Mouse (Mus musculus): ENCODE measurements around the gene Otud7b. TPM values are rescaled to one million over a fixed set of nuclear protein-coding genes. Genes with fewer than 3 reads are reported as not detected.
"Not testable (repeated sequence)": the region's sequence is repeated elsewhere in the genome, so short reads cannot be mapped to it uniquely, and the experiment has no call there.

Gene Otud7b
- polyA plus RNA-seq, 1 experiment: 23.6 TPM

DNA sequence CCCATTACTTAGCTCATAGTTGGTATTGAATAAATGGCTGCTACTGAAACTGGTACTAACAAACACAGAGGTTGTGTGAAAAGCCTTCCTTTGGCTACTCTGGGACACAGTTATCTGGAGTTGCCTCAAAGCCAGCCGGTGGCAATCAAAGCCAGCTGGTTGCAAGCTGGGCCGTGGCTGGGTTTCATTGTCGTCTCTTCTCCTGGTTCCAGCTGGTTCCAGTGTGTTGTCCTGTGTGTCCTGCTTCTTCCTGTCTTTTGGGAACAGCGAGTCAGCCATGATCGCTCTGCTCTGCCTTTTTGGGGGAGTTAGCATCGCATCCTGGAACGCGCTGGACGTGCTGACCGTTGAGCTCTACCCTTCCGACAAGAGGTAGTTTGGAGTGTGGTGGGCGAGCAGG is 88.7 kb downstream of the Otud7b start:
- TF ChIP-seq CTCF (IDR thresholded peaks at IDR 0.05; ENCODE audit: extremely low read depth, insufficient read length, insufficient replicate concordance, low read depth, low read length) (no peak), POLR2A (IDR thresholded peaks at IDR 0.05; ENCODE audit: low read depth, low read length) (no peak)
- no peaks in the 10 kb centered on the region for H3K27me3 ChIP-seq (ENCODE audit: control insufficient read depth, insufficient read depth, low read length)
- H3K4me3 ChIP-seq (ENCODE audit: low read depth, low read length): no peak overlapping the region
- H3K27ac ChIP-seq (ENCODE audit: insufficient read depth, low read depth, low read length): no peak overlapping the region
- peaks cover 3% of the 10 kb centered on the region; the same call in 1 of the 2 replicates for H3K4me1 ChIP-seq (ENCODE audit: control insufficient read depth, insufficient read depth, insufficient read length, low read length)
- H3K36me3 ChIP-seq (ENCODE audit: control insufficient read depth, insufficient read depth, low read length): no peaks in the 10 kb centered on the region
- WGBS: 64% methylated on average over 12 of the region's 12 CpGs

DNA sequence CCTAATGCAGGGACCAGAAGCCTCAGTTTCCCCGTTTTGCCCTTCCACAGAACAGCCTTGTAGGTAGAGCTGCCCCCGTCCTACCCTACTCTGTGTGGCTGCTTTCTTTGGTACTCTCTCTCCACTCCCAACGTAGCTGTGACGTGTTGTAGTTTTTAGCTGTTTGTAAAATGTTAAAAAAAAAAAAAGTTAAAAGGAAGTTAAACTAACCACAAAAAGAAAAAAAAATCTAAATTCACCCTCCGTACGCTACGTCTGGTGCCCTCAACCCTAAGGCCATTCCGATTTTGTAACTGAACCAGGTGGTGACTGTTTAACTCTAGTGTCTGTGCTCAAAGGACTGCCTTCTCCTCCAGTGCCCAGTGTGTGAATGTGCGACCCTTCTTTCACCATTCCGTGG is 90.6 kb downstream of the Otud7b start:
- WGBS: 78% methylated on average over 10 of the region's 10 CpGs
- Histone ChIP-seq H3K4me3 (ENCODE audit: low read depth, low read length) (no peak overlapping the region), H3K36me3 (ENCODE audit: control insufficient read depth, insufficient read depth, low read length) (no peaks in the 10 kb centered on the region), H3K27ac (ENCODE audit: insufficient read depth, low read depth, low read length) (no peak overlapping the region), H3K27me3 (ENCODE audit: control insufficient read depth, insufficient read depth, low read length) (no peaks in the 10 kb centered on the region), H3K4me1 (ENCODE audit: control insufficient read depth, insufficient read depth, insufficient read length, low read length) (peaks cover 3% of the 10 kb centered on the region; the same call in 1 of the 2 replicates)
- TF ChIP-seq CTCF (IDR thresholded peaks at IDR 0.05; ENCODE audit: extremely low read depth, insufficient read length, insufficient replicate concordance, low read depth, low read length): no peak
- no peak for TF ChIP-seq POLR2A (IDR thresholded peaks at IDR 0.05; ENCODE audit: low read depth, low read length)

DNA sequence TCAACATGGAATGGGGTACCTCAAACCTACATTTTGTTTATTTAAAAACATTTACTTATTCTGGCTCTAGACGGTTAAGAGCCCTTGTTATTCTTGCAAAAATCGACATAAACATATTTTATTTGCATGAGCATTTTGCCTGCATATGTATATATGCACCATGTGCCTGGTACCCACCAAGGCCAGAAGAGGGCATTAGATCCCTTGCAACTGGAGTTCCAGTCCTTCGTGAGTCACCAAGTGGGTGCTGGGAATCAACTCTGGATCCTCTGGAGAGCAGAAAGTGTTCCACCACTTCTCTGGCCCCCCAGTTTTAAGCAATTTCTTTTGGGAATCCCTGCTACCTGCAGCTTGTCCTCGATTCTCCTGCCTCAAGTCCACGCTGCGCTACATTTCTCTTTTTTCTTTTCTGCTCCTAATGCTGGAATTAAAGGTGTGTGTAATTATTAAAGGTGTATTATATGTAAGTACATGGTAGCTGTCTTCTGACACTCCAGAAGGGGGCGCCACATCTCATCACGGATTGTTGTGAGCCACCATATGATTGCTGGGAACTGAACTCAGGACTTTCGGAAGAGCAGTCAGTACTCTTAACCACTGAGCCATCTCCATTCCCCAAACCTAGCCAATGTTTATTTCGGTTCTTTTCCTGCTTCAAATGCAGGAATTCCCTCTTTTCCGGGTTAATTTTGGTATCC is 91.4 kb downstream of the Otud7b start:
- H3K4me3 ChIP-seq (ENCODE audit: low read depth, low read length): no peak overlapping the region
- 91% methylated on average over 11 of the region's 11 CpGs for WGBS
- H3K27ac ChIP-seq (ENCODE audit: insufficient read depth, low read depth, low read length): no peak overlapping the region
- TF ChIP-seq CTCF (IDR thresholded peaks at IDR 0.05; ENCODE audit: extremely low read depth, insufficient read length, insufficient replicate concordance, low read depth, low read length) (no peak), POLR2A (IDR thresholded peaks at IDR 0.05; ENCODE audit: low read depth, low read length) (no peak)
- peaks cover 3% of the 10 kb centered on the region; the same call in 1 of the 2 replicates for H3K4me1 ChIP-seq (ENCODE audit: control insufficient read depth, insufficient read depth, insufficient read length, low read length)
- H3K27me3 ChIP-seq (ENCODE audit: control insufficient read depth, insufficient read depth, low read length): no peaks in the 10 kb centered on the region
- H3K36me3 ChIP-seq (ENCODE audit: control insufficient read depth, insufficient read depth, low read length): no peaks in the 10 kb centered on the region

DNA sequence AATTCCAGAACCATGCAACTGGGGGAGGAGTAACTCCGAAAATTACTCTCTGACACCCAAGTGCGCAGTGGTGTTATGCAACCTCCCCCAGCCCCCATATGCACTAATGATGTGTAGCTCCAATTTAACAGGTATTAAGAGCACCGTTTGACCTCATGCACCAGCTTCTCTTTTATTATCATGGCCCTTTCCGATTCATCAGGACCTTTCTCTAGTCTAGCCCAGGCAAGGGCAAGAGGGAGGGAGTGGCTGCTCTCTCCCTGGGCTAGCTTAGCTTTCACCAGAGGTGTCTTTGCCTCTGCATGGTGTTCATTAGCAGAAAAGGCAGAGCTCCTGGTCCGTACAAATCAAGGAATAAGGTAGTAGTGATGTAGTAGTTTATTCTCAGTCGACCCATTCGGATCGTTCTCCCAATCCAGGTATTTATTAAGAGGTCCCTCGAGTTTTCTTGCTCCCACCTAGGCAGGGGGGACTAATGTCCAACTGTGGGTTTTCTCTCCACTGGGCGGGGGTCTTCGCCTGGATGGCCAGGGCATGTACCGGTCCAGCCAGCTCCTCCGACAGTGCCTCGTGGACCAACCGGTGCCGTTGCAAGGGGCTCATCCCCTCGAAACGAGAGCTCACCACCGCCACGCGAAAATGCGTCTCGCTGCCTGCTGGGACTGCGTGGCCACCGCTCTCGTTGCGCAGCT is 92.3 kb downstream of the Otud7b start:
- peak overlapping the region; percentile 89 for H3K27ac ChIP-seq (ENCODE audit: insufficient read depth, low read depth, low read length)
- 15% methylated on average over 27 of the region's 27 CpGs for WGBS
- H3K27me3 ChIP-seq (ENCODE audit: control insufficient read depth, insufficient read depth, low read length): no peaks in the 10 kb centered on the region
- TF ChIP-seq CTCF (IDR thresholded peaks at IDR 0.05; ENCODE audit: extremely low read depth, insufficient read length, insufficient replicate concordance, low read depth, low read length) (no peak), POLR2A (IDR thresholded peaks at IDR 0.05; ENCODE audit: low read depth, low read length) (no peak)
- peaks cover 3% of the 10 kb centered on the region; the same call in 1 of the 2 replicates for H3K4me1 ChIP-seq (ENCODE audit: control insufficient read depth, insufficient read depth, insufficient read length, low read length)
- H3K36me3 ChIP-seq (ENCODE audit: control insufficient read depth, insufficient read depth, low read length): no peaks in the 10 kb centered on the region
- peak overlapping the region; percentile 78 for H3K4me3 ChIP-seq (ENCODE audit: low read depth, low read length)

DNA sequence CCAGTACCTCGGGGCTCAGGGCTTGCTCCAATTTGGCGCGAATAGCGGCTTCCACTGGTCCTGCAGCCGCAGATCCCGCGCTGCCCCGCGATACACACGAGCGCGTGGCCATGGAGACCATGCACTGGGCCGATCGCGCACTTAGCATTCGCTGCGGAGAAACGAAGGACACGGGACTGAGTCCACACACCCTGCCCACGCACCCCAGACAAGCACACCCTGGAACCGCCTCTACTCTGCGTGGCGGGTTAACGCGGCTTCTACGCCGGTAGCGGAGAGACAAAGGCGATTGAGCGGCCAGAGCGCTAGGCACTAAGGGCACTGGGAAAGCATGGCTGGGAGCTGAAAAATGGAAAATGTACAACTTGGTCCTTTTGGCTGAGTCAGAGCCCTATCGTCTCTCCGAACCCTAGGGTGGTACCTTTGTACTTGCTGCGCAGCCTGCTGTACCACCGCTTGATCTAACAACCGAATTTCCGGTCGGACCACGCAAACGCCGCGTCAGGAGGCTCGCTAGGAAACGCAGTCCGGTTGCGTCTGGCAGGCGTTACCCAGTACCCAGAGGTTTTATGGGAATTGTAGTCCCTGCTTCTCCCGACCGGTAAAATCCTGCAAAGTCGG is 92.9 kb downstream of the Otud7b start:
- Histone ChIP-seq H3K27ac (ENCODE audit: insufficient read depth, low read depth, low read length) (peak overlapping the region; percentile 89), H3K4me1 (ENCODE audit: control insufficient read depth, insufficient read depth, insufficient read length, low read length) (peaks cover 3% of the 10 kb centered on the region; the same call in 1 of the 2 replicates), H3K27me3 (ENCODE audit: control insufficient read depth, insufficient read depth, low read length) (no peaks in the 10 kb centered on the region), H3K4me3 (ENCODE audit: low read depth, low read length) (peak overlapping the region; percentile 78), H3K36me3 (ENCODE audit: control insufficient read depth, insufficient read depth, low read length) (no peaks in the 10 kb centered on the region)
- TF ChIP-seq POLR2A (IDR thresholded peaks at IDR 0.05; ENCODE audit: low read depth, low read length): peak; percentile 83
- TF ChIP-seq CTCF (IDR thresholded peaks at IDR 0.05; ENCODE audit: extremely low read depth, insufficient read length, insufficient replicate concordance, low read depth, low read length): no peak
- WGBS: under 1% methylated on average over 50 of the region's 50 CpGs

DNA sequence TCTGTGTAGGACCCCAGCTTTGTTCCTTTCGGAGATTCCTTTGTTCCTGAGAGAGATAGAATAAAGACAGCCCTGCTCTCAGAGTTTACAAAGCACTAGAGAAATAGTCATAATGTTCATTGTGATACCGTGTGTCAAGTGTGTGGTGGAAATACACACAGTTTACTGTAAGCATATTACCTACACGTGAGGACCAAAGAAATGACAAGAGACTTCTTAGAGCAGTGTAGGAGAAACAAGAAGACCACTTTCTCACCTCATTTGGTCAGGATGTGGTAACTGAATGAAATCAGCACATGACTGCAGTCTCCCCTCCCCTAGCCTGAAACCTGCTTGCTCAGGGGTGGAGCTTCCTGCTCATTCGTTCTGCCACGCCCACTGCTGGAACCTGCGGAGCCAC is 93.9 kb downstream of the Otud7b start:
- H3K27me3 ChIP-seq (ENCODE audit: control insufficient read depth, insufficient read depth, low read length): no peaks in the 10 kb centered on the region
- H3K36me3 ChIP-seq (ENCODE audit: control insufficient read depth, insufficient read depth, low read length): no peaks in the 10 kb centered on the region
- H3K4me3 ChIP-seq (ENCODE audit: low read depth, low read length): peak overlapping the region; percentile 49
- H3K27ac ChIP-seq (ENCODE audit: insufficient read depth, low read depth, low read length): peak overlapping the region; percentile 21
- under 1% methylated on average over 6 of the region's 6 CpGs for WGBS
- H3K4me1 ChIP-seq (ENCODE audit: control insufficient read depth, insufficient read depth, insufficient read length, low read length): peaks cover 3% of the 10 kb centered on the region; the same call in 1 of the 2 replicates
- TF ChIP-seq CTCF (IDR thresholded peaks at IDR 0.05; ENCODE audit: extremely low read depth, insufficient read length, insufficient replicate concordance, low read depth, low read length) (no peak), POLR2A (IDR thresholded peaks at IDR 0.05; ENCODE audit: low read depth, low read length) (no peak)

DNA sequence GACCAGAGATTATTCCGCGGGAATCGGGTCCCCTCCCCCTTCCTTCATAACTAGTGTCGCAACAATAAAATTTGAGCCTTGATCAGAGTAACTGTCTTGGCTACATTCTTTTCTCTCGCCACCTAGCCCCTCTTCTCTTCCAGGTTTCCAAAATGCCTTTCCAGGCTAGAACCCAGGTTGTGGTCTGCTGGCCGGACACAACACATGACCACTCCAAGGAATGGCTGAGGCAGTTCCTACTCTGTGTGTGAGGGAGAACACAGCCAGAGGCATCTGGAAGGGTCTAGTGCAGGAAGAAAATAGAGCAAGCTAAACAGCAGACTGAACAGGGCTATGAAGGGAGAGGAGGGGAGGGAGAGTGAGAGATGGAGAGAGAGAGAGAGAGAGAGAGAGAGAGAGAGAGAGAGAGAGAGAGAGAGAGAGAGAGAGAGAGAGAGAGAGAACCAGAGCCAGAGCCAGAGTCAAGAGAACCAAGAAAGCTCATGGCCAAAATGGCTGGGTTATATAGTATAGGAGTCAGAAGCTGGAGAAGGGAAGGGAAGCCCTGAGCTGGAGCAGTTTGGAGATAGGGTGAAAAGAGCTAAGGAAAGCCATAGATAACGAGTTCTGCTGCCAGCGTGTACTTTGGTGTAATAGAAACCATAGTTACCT is 94.4 kb downstream of the Otud7b start:
- H3K4me1 ChIP-seq (ENCODE audit: control insufficient read depth, insufficient read depth, insufficient read length, low read length); H3K27ac ChIP-seq (ENCODE audit: insufficient read depth, low read depth, low read length); H3K4me3 ChIP-seq (ENCODE audit: low read depth, low read length); H3K27me3 ChIP-seq (ENCODE audit: control insufficient read depth, insufficient read depth, low read length); H3K36me3 ChIP-seq (ENCODE audit: control insufficient read depth, insufficient read depth, low read length): not testable (repeated sequence)
- 22% methylated on average over 8 of the region's 8 CpGs for WGBS
